Mouse (Mus musculus) left cerebral cortex, adult 9 months (tissue): ENCODE results near the gene Grb2.

Experiments used
- DNase-seq, 2 experiments: peaks; one replicate each; pipeline ENCODE4 v3.0.0; 2022; ENCODE audit warnings: low spot score in 2 of 2

The Grb2 gene

DNA sequence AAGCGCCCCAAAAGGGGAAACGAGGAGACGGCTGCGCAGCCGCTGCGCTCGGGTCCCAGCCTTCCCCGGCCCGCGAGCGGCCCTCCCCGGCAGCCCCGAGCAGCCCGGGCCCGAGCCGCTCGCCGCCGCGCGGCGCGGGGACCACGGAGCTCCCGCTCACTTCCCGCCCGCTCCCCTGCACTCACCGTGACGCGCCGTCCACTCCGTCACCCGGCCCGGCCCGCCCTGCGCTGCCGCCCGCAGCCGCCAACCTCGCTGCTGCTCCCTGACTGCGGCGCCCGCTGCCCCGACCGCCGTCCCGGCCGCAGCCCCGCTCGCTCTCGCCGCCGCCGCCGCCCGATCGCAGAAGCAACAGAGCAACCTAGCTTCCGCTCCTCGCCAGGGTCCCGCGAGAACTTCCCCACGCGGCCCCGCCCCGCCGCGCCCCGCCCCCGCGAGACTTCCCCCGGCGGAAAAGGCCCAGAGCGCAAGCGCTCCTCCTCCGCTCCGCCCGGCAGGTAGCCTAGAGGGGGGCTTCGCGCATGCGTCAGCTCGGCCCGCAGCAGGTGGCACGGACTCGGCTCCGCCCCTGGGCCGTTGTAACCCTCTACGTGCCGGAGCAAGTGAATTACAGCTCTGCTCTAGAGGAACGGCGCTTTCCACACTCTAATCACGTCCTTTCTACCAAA lies at the start of gene Grb2:
Grb2 (minus strand) TSS at position 389 of the 668 bp plus-strand sequence.
- peak; percentile 92 to 97 for DNase-seq

DNA sequence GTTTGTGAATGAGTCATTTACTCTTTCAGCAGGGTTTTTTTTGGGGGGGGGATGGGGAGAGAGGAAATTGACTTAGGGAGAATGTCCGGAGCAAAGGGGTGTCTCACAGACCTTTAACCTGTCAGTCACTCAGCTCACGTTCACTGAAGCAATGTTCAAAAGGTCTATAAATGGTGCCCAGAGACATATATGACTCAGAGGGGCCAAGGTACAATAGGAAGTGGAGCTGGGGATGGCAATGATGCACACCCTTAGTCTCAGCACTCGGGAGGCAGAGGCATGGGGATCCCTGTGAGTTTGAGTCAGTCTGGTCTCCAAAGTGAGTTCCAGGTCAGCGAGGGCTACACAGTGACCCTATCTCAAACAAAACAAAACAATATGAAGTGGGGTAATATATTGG lies 45.1 kb upstream of the Grb2 start:
- no peak for DNase-seq

DNA sequence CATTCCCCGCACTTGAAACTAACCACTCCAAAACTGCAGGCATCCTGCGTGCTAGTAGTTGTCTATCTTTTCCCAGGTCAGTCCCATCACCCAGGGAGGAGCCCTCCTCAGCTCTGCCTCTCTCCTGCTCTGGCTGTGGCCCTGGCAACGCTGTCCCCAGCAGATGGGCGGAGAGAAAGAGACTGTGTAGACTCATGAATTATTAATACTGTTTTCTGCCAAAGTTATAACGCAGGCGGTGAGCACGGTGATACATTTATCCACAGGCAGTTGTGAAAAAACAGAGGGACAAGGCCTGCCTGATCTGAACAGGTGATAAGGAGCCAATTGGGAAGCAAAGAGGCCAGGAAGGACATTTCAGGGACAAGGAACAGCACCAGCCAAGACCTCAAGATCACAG lies 44.3 kb upstream of the Grb2 start:
- DNase-seq, result no peak

DNA sequence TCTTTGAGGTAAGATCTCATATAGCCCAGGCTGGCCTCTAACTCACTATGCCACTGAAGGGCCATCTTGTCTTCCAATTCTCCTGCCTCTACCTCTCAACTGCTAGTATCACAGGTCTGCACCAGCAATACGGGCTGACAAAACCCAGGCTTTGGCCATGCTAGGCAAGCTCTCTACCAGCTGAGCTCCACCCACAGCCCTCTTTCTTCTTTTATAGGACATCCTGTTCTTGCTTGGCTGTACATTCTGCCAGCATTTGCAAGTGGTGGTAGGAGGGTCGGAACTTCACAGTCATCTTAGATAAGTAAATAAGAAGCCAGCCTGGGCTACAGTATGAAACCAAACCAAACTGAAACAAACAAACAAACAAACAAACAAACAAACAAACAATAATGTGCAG lies 43.3 kb upstream of the Grb2 start:
- DNase-seq, result no peak

DNA sequence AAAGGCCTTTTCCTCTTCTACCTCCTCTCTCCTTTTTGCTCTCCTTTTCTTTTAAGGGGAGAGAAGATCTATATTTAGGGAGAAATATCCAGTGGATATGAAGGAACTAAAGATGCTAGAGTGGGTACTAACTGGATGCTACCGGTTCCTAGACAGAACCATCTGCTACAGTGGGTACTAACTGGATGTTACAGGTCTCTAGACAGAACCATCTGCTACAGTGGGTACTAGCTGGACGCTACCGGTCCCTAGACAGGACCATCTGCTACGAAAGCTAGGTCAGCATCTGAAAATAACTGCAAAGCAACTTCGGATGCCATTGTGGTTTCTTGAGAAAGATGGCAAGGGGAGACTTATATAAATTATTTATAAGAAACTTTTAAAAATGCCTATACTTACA lies 41.4 kb upstream of the Grb2 start:
- DNase-seq, result no peak

DNA sequence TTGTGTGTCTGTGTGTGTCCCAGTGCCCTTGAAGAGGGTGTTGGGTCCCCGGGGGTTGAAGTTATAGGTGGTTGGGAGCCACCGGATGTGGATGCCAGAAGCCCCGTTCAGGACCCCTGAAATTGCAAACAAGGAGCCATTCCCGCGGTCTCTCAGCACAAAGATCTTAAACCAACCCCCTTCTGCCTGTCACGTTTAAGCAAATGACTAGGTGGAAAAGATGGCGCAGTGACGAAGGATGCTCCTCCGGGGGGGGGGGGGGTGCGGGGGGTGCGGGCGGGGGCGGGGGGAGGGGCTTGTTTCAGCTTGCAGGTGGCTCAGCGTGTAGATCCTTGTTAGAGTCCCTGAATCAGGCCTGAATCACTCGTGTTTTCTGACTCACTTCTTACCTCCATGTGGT lies 39.0 kb upstream of the Grb2 start:
- no peak for DNase-seq

DNA sequence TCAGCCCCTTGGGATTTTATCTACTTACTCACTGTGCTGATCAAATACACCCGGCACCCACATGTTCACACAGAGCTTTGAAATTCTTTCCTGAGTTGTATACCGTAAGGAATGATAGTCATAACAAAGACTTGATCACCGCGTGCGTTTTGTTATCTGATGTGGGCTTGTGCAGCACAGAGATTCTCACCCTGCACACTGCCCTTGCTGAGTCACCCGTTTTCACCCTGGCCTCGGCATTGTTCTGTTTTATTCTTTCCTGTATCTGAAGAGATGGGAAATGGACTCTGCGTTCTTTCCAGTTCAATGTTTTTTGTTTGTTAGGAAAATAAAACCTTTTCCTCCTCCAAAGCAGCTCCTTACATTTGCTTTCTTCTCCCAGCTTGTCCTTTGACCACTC lies 38.4 kb upstream of the Grb2 start:
- DNase-seq, result no peak

DNA sequence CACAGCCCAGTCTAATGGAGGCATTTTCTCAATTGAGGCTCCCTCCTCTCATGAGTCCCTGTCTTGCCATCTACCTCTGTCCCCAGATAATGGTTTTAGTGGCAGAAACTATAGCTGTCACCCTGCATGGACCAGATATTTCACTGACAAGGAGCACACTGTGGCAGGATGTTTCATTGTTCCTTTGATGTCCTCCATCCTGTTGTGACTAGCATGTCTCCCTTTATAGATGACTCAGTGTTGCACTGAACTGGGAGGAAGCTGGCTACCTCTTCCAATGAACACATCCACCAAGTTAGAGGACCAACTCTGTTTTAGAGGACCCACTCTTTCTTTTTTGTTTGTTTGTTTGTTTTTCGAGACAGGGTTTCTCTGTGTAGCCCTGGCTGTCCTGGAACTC lies 37.7 kb upstream of the Grb2 start:
- no peak for DNase-seq

DNA sequence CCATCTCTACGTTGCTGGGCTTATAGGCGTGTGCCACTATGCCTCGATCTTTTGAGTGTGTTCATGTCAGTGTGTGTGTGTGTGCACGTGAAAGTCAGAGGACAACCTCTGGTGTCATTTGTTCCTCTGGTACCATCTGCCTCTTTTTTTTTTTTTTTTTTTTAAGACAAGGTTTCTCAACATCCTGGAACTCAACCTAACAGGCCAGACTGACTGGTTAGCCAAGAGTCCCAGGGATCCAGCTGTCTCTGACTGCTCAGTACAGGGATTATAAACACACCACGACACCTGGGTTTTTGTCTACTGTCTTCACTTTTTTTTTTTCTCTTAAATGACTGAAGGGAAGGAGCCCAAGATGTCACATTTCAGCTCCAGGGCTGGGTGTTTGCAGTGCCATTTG lies 36.0 kb upstream of the Grb2 start:
- DNase-seq, result no peak

DNA sequence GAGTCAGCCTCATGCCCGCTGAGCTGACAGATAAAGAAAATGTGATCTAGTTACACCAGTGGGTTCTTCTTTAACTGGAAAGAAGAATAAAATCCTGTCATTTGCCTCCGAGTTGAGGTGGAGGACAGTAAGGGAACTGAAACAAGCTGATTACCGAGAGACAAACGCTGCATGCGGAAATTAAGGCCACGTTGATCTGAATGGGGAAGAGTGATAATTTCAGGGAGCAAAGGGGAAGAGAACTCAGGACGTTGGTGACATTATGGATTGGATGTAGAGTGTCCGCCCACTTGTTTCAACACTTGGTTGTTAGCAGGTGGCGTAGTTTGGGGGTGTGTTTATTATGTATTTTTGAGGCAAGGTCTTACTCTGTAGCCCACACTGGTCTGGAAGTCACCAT lies 34.5 kb upstream of the Grb2 start:
- no peak for DNase-seq

DNA sequence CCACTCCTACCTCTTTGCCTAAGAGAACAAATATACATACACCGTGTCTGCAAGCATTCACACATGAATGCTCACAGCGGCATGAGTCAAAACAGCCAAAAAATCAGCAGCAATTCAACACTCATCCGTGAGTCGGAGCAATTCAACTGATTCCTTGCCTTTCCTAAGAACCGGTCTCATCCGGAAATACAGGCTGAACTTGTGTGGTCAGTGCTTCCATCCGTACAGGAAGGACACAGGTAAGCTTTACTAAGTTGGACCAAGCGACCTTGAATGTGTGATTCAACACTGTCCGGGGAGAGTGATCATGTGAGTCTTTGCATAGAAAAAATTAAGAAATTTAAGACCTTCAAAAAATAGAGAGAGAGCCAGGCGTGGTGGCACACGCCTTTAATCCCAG lies 32.7 kb upstream of the Grb2 start:
- DNase-seq, result no peak

DNA sequence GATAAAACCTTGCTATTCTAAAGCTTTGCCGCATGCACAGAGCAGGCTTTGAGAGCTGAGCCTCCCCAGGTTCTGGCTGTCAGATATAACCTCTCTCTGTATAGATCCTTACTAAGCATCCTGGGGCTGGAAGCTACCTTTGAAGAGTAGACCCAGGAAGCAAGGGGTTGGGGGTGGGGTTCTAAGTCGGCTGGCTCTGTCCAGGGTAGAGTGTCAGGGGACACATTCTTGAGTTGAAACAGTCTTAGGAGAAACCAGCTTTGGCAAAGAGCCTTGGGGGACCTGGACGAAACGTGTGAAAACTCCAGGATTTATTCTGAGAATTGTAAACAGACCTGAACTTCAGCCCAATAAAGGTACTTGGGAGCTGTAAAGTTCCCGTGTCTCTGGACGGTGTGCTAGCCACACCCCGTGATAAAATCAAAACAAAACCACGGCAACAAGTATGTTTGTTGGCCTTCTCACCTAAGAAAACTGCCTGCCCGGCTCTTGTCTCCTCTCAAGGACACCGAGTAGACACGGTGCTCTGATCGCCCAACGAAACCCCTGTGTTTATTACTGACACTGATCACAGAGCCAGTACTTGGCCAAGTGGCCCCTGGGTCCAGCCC lies 30.0 kb upstream of the Grb2 start:
- no peak for DNase-seq

DNA sequence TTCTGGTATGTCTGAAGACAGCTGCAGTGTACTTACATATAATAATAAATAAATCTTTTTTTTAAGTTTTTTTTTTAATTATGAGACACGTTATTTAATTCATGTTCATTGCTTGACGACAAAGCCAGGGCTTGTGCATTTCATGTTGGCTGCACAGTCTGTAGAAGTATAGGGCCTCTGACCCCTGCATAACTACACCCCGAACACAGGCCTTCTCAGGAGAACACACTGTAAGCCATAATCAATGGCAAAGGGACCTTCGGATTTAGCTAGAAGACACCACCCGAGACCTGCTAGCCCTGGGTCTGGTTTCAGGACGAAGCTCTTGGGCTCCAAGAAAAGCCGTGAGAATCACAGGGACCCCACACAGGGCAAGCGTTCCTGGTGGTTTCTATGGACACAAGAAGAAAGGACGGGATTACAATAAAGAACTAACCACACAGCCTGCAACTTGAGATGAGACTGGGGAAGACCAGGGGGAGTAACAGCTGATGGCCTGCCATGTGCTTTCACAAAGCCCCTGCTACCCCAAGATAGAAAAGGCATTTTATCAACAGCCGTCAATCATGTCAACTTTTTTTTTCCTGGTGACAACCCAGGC lies 29.3 kb upstream of the Grb2 start:
- DNase-seq, result no peak

DNA sequence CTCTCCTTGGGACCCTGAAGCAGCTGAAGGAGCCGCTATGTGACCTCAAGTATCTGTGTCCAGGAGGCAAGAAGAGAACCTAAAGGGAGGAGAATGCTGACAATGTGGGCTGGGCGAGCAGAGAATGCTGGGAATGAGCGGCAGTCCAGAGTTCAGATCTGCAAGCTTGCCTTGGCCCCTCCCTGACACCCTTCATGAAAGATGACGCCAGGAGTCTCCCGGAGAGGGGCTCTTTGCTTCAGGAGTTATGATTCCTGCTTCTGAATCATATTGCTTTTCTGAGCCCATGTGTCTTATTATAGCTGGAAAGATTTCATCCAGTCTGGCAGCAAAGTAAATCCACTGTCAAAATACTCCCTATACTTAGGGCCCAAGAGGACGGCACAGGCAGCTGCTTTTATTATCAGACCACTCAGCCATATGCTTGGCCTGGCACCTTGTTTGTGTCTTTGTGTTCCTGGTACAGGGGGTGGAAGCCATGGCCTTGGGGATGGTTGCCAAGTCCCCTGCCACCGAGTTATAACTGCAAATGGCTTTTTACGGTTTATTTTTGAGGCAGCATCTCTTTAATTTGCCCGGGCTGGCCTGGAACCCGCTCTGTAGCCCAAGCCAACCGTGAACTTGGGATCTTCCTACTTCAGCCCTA lies 25.8 kb upstream of the Grb2 start:
- DNase-seq, result no peak

DNA sequence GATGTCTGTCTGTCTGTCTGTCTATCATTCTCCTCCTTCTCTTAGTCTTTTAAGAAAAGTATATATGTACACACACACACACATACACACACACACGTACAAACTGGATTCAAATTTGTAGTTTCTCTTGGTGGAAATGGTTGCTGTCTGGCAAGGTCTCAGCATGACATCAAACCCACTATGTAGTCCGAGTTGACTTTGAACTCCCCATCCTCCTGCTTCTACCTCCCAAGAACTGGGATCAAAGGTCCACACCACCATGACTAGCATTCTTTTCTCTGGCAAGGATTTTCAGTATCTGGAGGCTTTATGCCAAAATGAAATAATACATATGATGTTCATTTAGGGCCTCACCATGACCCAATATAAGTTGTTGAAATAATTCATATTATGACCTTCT lies 14.8 kb upstream of the Grb2 start:
- no peak for DNase-seq

DNA sequence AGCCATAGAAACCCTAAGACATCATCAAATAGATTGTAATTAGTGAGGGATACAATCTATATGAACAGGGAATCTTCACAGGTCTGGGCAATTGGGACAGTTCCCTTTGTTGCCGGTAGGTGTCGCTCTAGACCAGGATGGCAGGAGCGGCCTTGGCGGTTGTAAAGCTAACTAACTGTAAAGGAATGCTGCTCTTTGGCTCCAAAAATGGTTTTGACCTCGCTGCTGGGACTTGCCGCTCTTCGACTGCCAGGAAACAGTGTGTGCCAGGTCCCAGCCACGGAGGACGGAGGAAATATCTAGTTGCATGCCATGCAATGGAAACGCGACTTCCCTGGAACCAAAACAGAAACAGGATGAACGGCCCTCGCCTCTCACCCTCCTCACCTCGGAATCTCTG lies 14.2 kb upstream of the Grb2 start:
- DNase-seq, result peak in 1 of 2 experiments; percentile 87

DNA sequence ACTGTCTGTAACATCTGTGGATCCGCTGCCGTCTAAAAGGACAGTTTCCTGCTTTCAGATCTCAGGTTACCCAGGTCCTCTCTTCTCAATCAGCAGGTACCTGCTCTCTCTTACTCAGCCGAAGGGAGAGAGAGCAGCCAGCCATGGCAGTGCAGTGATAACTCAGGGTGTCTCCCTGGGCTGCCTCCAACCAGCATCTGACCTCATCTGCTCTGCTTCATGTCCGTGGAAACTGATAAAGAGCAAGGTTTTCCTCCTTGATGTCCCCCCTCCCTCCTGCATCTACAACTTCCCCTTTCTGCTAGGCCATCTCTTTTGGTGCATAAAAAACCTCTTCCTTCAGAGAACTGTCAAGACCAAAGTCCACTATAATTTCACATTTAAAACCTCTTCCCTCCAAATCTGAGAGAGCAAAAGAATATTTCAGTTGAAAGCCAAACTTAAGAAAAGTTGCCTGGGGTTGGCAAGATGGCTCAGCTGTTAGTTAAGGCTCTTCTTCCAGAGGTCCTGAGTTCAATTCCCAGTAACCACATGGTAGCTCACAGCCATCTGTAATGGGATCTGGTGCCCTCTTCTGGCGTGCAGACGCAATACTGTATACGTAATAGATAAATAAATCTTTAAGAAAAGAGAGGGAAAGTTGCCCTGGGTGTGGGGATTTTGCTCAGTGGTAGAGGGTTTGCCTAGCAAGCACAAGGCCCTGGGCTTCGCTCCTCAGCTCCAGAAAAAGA lies 9.4 kb upstream of the Grb2 start:
- no peak for DNase-seq

DNA sequence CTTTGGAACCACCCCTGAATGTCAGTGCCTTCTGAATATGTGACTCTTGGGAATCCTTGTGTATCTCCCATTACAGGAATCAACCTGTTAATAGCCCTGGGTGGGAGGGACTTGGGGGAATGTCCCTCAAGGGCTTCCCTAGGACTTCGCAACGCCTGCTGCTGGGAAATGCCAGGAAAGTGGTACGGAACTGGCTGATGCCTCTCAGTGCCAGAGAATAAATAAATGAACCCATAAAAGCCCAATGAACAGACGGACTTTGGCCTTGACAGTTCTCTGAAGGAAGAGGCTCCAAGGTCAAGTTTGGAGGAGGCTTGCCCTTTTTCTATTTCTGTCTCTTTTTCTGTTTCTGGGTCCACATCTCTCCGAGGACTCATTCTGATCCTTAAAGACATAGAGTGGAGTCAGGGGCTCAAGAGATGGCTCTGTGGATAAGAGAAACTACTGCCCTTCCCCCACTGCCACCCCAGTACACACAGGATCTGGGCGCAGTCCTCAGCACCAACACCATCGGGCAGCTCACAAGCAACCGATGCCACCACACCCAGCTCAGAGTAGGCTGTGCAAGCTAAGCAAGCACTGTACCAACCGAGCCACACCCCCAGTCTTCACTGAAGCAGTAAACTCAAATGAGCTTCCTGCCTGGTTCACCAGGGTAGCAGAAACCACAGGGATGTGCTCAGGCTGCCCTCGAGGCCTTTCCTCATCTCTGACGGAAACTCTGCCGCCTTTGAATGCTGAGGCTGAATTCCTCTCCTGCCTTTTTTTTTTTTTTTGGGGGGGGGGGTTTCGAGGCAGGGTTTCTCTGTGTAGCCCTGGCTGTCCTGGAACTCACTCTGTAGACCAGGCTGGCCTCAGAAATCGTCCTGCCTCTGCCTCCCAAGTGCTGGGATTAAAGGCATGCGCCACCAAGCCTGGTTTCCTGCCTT lies 8.3 kb upstream of the Grb2 start:
- DNase-seq, result no peak

DNA sequence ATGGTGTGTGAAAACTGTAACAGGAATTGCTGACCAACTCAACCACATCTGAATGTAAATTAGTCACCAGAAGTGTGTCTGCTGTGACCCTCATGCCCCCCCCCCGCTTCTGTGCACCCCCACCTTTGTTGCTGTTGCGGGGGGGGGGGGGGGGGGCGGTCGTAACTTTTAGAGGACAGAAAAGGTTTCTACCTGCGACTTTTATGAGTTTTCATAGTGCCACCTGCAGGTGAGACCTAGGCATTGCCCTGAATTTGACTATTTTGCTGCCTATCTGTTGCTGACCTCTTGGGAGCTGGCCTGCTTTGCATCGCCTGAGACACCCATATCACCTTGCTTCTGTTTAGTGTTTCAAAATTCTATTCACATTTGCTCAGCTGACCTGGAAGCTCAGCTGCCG lies 6.1 kb upstream of the Grb2 start:
- peak in 1 of 2 experiments; percentile 70 for DNase-seq

DNA sequence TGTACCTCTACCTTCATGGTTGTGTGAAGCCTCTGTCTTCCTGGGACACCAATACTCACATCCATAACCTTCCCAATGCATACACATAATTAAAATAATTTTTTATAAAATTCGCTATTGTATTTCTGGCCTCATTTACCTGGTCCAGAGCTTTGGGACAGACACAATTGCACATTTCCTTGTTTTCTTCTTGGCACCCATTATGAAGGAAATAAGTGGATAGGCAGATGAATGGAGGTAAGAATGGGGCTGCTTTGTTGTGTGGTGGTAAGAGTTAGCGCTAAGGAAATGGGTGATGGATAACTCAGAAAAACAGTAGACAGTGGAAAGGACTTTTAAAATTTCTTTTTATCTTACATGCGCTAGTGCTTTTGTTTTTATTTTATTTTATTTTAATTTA lies 5.0 kb upstream of the Grb2 start:
- DNase-seq, result no peak

DNA sequence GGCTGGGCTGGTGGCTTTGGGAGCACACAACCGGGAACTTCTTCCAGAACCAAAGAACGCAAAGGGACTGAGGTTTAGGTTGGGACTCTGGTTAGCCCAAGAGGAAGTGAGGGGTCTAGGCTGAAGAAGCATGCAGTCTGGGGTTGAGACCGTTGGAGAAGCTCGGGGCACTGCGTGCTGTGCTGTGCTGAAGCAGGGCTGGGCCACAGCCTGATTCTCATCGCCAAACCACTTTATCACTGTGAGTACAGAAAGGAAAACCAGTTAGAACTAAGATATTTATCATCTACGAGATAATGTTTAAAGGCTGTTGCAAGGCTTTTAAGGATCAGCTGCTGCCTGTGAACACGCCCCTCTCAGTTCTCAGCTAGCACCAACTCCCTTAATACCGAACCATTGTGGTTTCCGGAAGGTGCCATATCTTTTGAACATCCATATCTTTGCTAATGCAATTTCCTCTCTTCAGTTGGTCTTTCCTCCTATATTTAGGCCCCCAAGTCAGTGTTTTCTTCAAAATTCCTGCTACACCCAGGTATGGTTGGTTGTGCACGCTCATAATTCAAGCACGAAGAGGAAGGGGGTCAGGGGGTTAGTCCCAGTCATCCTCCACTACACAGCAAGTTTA lies 4.4 kb upstream of the Grb2 start:
- no peak for DNase-seq
